Mouse (Mus musculus) megakaryocyte-erythroid progenitor cell, adult 5-6 weeks (primary cell): Measurements from ENCODE around the gene Disp3. TPM values are rescaled to one million over a fixed set of nuclear protein-coding genes. Genes with fewer than 3 reads are reported as not detected.
A peak's percentile ranks its signal among the peaks of the same experiment; 100 is the strongest.

ENCODE experiments used
- ATAC-seq: replicated peaks from 2 replicates; pipeline ENCODE4 v1.8.0; 2016; ENCODE audit warnings: mild to moderate bottlenecking, inconsistent platforms; ENCODE audit not compliant: severe bottlenecking, poor library complexity, low FRiP score, low TSS enrichment
- total RNA-seq, 2 experiments: library from RNA; stranded (forward) in 1 of 2; stranded (reverse) in 1 of 2; fragments of 200-1000, 215-1000 nt in 1 of 2; fragments of >200 nt in 1 of 2; fragmentation: Nextera tagmentation in 1 of 2; gene quantifications; 2 replicates each; pipeline ENCODE4 v1.2.3; 2014 to 2017

The Disp3 gene
- total RNA-seq (2014; fragmentation: Nextera tagmentation), result not detected in 2 replicates
- total RNA-seq (2017), result not detected in 2 replicates

DNA sequence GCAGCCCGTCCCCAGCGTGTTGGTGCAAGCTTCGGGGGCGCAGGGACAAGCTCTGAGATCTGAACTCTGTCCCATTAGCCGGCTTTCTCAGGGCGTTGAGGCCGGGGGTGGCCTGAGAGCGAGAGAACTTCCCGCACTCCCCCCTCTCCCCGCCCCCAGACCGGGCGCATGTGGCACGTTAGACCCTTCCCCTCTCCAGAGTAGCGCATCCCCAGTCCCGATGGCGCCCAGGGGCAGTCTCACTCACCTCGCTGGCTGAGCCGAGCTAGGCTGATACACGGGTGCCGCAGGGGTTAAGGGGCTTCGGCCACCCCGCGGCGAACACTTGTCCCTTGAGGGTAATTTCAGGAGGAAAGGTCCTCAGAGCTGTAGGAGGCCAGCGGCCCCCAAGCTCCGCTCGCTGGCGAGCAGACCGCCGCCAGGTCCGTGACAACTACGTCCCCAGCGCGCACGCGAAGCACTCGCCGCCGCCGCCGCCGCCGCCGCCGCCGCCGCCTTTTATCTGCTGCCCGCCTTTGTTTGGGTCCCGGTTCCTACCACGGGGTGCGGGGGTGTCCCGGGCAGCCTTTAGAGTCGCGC lies at the start of gene Disp3:
TSS of gene Disp3 (minus strand) at position 490 of the 579 bp plus-strand sequence.
- ATAC-seq, result no peak

DNA sequence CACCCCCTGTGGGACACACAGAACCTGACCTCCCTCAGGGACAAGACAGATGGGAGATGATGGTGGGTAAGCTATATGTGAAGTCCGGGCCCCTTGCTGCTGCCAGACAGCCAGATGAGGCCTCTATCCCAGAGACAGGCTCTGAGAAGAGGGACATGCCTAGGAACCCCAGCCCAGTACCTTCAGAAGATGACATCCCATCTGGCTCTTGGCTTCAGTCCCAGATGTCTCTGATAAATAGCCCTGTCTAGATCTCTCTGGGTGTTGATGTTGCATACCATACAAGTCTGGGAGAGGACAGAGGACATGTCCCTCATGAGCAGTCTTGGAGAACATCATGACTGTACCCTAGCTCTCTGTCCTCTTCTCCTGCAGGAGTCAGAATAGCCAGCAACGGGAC lies 42.5 kb upstream of the Disp3 start:
- no peak for ATAC-seq

DNA sequence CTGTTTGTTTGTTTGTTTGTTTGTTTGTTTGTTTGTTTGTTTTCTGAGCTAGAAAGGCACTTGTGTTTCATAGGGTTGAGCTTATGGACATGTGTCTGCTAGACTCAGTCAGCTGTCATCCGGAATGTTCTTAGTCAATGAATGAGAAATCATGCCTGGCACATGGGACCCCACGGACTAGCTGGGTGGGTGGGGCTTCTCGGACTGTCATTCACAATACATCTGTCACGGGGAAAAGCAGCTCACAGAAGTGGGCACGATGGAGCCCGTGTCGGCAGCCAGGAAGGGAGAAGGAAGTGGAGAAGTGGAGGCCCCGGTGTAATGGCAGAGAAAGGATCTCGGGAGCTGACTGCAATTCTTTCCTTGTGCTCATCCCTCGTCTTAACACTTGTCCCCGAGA lies 41.7 kb upstream of the Disp3 start:
- no peak for ATAC-seq

DNA sequence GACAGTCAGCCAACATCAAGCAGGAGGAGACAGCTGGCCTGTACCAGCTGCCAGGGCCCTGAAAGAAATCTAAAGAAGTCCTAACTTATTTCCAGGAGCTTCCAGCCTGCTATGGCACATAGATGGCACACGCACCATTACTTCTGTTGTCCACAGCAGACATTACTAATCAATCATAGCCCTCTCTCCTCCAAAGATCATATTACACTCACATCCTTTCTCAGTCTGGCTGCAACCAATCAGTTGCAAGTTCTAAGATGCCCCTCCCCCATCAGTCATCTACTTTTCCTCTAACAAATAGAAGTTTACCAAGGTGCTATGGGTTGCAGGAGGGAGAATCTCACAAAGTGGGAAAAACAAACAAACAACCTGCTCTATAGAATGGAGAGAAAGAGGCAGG lies 40.5 kb upstream of the Disp3 start:
- ATAC-seq, result no peak

DNA sequence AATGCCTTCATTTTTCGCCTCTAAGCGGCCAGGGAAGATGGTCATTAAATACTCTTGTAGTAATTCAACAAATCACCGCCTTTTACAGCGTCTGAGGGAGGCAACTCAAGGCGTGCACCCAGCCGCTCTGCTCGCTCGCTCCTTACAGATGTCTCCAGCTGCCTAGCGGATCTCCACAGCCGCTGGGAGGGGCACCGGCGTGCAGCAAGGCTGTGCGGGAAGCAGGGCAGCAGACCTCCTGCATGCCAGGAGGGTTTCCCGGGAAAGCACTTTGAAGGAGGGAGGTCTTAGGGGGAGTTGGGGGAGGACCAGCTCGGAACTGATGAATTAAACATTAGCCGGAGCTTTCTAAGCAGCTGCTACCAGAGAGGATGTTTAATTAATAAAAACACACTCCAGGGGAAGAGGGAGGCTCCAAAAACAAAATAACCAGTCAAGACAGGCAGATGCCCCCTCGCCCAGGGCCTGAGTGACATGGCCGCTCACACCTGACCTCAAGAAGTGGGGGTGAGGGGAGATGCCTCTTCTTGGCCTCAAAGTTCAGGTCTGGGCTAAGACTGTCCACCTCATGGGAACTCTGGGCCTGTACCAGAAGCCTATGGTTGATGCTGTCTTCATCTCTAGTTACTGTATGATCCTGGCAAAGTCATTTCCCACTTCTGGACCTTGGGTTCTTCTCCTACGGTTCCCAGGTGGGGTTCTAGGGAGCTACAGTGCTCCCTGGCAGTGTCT lies 39.7 kb upstream of the Disp3 start:
- no peak for ATAC-seq

DNA sequence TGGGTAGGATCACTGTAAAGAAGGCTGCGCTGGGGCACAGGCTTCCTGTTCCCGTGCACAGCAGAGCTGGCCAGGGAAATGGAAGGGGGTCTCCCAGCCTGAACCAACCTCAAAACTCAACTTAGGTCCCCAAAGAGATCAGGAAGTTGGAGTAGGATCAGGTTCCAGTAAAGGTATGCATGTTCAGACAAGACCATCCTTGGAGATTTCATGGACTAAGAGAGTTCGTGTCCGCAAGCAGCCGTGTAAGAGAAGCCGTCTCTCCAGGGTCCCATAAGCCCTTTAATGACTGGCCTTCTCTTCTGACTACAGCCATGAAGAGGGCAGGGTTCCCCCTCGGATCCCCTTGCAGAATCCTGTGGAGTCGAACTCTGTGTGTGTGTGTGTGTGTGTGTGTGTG lies 39.0 kb upstream of the Disp3 start:
- no peak for ATAC-seq

DNA sequence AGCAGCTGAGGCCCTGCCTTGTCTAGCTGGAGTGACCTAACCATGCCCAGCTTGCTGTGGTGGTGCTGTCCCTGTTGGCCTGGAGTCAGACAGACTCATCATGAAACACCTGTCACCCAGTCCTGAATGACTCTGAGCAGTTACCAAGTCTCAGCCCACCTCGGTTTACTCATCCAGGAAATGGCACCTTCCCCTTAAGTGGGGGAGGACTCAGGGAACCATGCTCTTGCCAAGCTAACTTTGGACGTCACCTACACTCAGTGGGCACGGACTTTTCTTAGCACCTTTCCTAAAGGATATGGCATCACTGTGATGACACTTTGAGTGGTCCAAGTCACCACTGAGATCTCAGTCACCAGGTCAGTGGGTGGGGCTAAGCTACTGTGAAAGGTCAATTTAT lies 38.2 kb upstream of the Disp3 start:
- no peak for ATAC-seq

DNA sequence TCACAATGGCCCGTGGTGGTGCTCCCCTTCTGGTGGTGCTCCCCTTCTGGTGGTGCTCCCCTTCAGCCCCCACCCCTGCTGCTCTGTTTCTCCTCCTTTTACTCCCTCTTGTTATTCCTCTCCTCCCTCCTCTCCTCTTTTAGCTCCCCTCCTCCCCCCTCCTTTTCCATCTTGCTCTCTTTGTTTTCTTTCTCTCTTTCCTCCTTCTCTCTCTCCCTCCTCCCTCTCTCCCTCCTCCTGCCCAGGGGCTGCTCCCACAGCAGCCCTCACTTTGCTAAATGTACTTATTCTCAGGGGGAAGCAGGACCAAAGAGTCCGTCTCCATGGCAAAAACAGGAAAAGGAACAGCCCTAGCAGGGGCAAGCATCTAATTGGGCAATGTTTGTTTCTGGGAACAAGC lies 37.3 kb upstream of the Disp3 start:
- no peak for ATAC-seq

DNA sequence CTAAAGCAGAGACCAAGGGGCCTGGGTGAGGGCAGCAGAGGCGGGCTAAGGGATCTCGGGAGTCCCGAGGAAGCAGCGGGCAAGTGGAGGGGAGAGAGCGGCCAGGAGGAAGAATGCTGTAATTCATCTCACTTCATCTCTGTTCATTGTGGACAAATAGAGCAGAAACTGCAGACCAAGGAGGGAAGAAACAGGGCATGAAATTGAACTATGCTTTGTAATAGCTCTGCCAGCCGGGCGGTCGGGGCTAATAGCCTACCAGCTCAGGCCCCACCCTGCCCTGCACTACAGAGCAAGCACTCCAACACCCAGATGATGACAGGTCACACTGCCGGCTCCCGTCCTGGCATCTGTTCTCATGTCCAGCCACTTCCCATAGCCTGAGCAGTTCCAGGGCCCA lies 34.4 kb upstream of the Disp3 start:
- no peak for ATAC-seq

DNA sequence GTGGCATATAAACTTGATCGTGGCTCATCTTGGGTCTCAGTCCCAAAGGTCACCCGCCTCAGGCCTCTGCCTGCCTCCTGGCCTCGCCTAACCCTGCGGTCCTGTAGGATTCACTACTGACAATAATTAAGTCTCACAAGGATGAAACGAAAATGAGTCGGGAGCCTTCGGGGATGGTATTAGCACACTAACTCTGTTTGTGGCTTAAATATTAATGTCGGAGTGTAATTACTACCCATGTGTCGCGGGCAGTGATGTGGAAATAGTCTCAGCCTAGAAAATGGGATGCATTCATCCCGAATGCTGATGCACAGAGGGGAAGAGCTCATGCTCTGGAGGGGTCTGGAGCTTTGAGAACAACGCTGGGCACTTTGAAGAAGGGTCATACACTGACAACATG lies 31.6 kb upstream of the Disp3 start:
- ATAC-seq, result no peak

DNA sequence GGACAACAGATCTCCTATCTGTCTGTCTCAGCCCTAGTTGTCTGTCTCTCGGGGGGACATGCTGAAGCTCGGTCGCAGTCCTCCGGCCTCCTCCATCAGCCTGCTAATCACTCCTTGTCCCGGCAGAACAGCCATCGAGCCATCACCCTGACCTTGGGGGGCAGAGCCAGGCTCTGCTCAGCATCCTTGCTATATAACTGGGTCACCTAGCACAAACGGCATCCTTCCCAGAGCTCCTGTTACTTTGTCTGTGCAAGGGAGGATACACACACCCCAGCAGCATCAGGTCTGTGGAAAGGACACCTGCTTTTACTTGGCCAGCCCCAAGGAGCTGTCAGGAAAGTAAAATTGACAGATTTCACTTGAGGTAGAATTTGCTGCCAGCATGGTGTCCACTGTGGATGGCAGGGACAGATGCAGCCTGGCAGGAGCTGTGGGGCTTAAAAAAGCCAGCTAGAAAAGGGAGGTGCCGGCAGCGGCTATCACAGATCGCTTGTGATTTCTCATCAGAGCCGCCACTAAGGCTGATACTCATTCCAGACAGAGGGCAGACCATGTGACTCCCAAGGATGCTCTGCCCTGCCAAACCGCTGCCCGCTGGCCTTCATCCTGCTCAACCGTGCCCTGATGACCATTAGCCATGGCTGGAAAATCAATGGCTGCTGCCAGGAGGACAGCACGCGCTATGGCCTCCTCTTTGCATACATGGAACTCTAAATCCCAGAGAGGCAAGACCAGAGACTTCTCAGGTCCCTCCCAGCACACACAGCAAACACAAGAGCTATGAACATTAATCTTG lies 27.8 kb upstream of the Disp3 start:
- ATAC-seq, result 0 out of 2 replicates have a peak, but pooled peaks have one; percentile 26

DNA sequence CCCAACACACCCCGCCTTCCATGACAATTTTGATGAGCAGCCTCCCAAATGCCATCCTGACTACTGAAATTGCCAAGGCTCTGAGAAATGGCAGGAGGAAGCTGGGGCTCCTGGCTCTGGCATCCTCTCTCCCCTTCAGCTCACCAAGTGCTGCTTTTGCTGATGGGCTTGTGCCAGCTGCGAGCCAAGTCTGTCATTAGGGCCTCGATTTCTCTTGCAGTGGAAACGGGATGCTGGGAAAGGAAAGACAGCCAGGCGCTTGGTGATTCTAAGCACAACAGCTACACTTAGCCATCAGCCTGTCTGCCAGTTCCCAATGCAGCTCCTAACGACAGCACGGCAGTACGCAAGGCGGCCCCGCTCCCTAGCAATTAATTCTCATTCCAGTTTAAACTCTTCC lies 26.6 kb upstream of the Disp3 start:
- ATAC-seq, result no peak

DNA sequence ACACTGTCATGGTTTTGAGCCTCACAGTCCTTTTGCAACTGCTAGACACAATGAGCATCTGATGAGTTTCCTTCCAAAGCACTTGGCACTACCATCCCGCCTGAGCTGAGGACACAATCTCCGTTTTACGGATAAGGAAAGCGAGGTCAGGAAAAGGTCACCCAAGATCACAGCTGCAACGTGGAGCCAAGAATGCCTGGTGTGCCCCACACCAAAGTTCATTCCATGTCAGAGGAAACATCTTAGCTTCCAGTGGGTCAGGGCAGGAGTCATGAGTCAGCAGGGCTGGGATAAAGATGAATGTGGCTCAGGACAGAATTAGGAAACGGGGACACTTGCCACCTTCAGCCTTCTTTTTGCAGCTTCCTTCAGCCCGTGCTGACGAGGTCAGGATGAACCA lies 25.8 kb upstream of the Disp3 start:
- ATAC-seq, result no peak

DNA sequence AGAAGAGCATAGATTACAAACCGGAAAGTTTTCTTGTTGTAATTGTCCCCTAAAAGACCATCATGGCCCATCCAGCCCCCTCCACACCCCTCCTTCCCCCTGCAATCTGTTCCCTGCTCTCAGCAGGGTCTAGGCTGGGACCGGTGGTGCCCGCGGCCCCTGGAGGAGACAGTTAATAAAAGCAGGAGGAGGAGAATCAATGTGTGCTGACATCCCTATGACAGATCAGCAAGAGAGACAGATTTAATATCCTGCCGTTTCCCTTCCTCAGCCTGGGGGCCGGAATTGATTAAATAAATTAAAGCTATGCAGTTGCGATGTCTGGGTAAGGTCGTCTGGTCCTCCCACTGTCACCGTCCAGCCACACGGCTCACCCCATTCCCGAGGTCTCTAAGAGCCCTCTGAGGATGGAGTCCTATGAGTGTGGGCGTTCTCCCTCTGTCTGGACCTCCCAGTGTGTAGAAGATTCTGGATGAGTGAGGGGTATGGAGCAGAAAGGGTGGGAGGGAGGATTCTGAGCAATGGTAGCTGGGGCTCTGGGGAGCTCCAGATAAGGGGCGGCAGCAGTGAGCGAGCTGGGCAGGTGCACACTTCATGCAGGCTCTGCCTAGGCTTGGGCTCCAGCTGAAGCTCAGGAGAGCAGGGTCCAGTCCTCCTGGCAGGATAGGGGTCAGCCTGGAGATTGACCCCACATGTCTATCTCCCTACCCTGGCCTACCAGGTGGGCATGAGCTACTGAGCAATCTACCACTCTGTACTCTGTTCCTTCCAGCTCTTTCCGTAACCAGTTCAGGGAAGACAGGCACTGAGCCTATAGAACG lies 24.7 kb upstream of the Disp3 start:
- ATAC-seq, result no peak

DNA sequence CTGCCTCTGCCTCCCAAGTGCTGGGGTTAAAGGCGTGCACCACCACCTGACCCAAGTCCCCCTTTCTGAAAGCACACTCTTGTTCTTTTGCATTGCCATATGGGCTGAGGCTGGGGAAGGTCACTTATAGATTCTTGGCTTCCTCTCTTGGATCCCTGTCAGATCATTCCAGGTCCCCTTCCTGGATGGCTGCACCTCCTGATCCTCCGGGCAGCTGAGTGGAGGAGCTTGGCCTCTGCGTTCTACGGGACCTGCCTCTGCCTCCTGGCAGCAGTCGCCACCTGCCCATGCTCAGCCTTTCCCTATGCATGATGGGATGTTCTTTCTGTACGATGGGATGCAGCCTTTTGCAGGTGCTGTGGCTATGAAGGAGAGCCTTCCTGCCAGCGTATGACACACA lies 23.1 kb upstream of the Disp3 start:
- no peak for ATAC-seq

DNA sequence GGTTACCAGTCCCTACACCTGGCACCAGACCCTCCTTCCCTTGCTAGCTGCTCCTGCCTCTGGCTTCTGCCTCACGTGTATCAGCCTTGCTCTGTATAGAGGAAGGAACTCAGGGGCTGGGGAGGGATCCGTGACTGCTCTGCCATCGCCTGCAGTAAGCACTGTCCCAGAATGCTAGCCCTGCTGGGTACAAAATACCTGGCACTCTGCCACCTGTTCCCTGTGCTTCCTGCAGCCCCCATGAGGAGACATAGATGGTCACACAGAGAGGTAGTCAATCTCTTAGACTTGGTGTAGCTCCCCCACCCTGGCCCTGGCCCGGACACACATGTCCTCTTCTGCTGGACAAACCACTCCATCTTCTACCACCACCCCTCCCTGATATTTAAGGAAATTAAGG lies 22.4 kb upstream of the Disp3 start:
- ATAC-seq, result no peak

DNA sequence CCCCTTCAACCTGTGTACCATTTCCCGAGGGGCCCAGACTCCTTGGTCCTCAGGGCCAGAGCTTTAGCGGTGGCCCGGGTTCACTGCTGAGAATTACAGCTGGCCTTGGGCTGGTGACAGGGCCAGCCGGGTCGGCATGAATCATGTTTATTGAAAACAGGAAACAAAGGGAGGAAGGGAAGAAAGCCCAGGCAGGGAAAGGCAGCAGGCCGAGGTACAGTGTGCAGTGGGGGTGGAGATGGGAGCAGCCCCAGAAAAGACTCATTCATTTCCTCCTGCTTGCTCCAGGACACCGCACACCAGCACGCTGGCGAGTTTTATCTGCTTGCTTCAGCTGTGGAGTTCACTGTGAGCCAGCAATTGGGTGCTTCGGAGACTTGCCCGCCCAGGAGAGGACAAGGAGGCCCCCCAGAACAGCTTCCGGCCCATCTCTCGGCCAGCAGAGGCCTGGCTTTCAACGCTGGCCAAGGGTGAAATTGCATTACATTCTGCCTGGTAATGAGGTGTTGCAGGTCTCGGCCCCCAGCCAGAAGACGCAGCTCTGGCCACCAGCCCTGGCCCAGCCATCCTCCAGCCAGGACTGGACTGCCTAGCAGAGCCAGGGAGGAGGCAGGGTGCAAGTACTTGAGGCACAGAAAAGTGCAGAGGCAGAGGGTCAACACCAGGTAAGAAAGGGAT lies 18.8 kb upstream of the Disp3 start:
- ATAC-seq, result no peak

DNA sequence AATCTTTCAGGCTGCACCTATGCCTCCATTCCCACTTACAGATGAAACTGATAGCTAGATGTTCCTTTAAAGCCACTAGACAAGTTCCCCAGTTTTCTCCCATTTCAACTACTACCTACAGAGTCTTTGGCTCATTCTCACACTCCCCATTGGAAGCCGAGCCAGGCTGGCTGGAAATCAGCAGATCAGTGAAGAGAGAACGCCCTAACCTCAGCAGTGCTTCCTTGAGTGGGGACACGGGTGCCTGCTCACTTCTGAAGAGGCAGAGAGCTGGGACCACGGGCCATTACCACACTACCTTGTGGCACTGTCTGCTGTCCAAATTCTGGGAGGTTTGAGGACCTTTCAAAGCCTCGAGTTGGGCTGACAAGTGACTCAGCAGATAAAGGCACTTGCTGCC lies 11.0 kb upstream of the Disp3 start:
- ATAC-seq, result no peak

DNA sequence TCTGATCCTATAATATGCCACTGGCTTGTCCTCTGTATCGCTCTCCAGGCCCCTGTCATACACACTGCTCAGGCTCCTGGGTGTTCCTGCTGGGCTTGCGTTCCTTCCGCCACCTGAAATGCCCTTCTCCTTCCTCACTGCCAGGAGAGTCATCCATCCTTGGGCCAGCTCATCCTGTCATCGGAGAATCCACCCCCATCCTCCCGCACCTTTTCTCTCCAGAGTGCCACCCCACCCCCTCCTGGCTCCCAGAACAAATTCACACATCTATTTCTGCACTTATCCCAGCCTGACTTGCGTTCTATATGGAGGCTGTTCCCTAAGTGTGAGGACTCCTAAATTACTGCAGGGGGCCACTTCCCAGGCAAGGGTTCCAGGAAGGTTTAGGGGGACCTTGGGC lies 9.9 kb upstream of the Disp3 start:
- no peak for ATAC-seq
